Mouse (Mus musculus) T-helper 17 cell (primary cell): ENCODE results near the gene Rmnd1.
"Not testable (repeated sequence)": the region's sequence is repeated elsewhere in the genome, so short reads cannot be mapped to it uniquely, and the experiment has no call there.

ENCODE experiments used
- in situ Hi-C, 2 experiments: fragments of 300-600 bp; cut with MboI, MseI; formaldehyde crosslinking; loops; 1 replicate in 1 of 2; 2 replicates in 1 of 2; pipeline ENCODE4 v1.15.1; 2025; ENCODE audit warnings: high pct_unique_total_duplicates in 2 of 2

Gene Rmnd1

DNA sequence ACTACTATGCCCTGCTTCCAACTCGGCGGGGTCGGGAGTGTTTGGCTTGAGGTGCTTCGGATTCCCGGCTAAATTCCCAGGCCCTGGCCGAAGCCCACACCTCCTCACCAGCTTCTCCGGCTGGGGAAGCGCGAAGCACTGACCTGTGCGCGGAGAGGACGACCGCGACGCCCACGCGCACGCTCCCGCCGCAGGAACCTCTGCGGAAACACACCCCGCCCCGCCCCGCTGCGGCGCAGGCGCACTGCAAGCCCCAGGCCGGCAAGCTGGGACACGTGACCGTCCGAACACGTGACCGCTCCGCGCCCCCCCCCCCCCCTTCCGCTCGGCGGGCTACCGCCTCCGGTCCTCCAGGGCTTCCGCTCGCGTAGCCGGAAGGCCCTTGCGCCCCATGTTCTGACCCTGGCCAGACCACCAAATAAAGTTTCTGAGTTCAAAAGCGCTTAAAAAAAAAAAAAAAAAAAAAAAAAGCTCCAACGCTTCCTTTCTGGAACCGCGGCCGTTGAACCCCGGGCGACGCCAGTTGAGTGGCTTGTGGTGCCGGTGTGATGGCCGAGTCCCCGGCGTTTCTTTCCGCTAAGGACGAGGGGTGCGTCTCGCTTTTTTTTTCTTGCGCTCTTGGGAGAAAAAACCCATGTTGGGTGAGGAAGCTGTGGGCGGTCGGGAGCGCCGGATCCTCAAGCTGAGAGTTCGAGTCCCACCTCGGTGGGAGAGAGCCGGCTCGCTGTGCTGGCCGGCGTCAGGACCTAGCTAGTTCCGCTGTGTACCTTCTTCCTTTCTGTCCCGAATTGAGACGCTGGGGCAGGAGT lies at the start of gene Rmnd1, which contains the start of gene Armt1:
Gene Rmnd1 (minus strand): TSS at position 266 of the 809 bp plus-strand sequence.
Gene Armt1 (plus strand): TSS at position 345 of the 809 bp plus-strand sequence.
- in situ Hi-C loops: no loop called here

DNA sequence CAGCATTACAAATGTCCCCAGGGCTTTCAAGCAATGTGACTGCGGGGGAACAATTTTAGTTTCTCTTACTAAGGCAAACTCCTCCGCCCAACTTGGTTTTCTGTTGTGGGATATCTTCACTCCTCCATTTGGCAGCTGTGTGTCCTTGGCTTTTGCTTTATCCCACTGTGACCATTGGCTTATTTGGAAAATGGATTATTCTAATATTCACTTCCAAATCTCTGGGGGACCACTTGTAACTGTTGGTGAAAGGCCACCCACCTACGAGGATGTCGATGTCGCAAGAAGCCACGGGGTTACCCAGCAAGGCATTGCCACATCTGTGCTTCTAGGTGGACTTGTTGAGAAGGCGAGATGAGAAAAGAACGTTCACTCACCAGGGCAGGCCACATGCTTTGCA lies 49.5 kb upstream of the Rmnd1 start:
- in situ Hi-C loops: no loop called here

DNA sequence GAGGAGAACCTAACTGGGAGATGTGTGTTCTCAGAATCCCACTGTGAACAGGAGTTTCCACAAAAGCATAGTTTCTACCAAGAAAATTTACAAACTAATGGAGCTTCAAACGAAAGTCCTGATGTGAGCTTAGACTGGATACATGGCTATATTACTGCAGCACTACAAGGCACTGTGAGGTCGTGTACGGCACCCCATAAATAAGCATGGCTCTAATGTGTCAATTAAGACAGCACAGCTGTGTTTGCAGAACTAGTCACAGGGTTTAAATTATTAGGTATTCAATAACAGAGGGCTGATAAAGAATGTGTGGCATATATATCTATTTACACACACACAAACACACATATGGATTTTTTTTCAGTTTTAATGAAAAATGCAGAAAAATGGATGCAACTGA lies 48.7 kb upstream of the Rmnd1 start:
- in situ Hi-C loops: no loop called here

GRCm38 (mm10) chr10:4476604-4477003 lies 44.4 kb upstream of the Rmnd1 start:
- in situ Hi-C loops: no loop called here

- in situ Hi-C loops: no loop called here
Observed at GRCm38 (mm10) chr10:4475431-4475830, 43.2 kb upstream of the Rmnd1 start.

DNA sequence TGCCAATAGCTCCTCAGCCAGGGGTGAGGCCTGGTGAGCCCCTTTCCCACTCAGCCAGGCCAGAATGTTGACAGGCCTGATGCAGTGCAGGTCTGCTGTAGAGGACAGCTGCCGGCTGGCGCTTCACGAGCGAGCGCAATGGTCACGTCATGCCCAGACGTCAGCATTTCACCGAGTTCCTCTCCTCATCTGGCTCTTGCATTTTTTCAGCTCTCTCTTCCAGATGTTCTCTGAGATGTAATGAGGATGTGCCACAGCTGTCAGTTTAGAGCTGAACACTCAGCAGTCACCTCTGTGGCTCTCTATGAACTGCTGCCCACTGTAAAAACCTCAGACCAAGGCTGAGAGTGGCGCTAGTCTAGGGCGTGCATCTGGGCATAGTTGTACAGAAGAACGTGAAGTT lies 41.4 kb upstream of the Rmnd1 start:
- in situ Hi-C loops: no loop called here

DNA sequence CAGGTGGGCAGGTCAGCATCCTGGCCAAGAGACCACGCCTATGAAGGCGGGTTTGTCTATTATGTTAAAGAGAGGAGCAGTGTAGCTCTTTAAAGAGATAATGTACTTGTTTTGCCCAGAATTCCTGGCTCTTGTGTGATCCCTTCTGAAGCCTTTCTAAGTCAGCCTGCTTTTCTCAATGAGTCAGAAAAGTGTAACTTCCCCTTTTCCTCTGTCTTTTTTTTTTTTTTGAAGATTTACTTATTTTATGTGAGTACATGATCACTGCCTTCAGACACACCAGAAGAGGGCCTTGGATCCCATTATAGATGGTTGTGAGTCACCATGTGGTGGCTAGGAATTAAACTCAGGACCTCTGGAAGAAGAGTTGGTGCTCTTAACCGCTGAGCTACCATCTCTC lies 37.2 kb upstream of the Rmnd1 start:
- in situ Hi-C loops: no loop called here

GRCm38 (mm10) chr10:4465799-4466198 lies 33.6 kb upstream of the Rmnd1 start:
- in situ Hi-C loops: no loop called here

- in situ Hi-C loops: no loop called here
Observed at GRCm38 (mm10) chr10:4460201-4460600, 28.0 kb upstream of the Rmnd1 start.

GRCm38 (mm10) chr10:4456409-4456808 lies 24.2 kb upstream of the Rmnd1 start:
- in situ Hi-C loops: no loop called here

- in situ Hi-C loops: no loop called here
Observed at GRCm38 (mm10) chr10:4435416-4435815, 3.2 kb upstream of the Rmnd1 start.

DNA sequence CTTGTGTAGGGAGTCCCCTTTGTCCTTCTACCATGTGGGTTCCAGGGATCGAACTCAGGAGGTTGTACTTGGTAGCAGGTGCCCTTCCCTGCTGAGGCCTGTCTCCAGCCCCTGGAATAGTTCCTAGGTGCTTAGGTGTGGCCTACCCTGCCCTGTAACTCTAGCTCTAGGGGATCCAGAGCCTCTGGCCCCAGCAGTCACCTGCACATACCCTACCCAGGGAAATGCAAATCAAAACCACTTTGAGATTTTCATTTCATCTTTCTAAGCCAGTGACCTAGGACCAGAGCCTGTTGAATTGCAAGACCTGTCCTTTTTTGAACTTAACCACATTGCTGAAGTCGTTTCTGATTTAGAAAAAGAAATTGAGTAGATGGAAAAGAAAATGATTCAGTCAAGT lies 1.7 kb upstream of the Rmnd1 start:
- in situ Hi-C loops: not testable (repeated sequence)

DNA sequence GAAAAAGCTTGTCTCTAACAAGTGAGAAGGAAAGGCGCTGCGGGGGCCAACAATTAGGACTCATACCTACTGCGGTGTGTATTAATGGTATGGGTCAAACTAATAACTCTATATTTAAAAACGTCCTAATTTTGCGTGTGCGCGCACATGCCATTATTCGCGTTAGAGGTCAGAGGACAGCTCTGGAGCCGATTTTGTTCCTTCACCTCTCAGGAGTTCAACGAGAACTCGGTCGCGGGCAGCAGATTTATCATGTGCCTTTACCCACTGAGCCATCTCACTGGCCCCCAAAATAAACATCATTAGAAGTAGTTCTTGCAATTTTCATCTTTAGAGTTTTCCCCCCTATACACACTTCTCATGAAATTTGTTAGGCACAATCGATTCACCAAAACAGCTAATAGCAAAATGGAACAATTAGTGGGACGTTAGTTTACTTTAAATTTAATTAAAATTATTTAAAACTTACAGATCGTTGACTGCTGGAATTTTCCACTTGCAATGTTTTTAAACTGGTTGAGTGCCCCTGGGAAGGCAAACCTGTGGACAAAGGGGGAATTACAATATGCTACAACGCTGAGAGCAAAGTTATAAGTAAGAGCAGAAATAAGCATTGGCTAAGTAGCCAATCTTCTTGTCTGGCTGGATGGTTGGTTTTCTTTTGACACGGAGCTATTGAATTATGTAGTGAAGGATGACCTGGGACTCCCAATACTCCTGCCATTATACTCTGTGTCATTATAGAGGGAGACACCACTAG lies 988 bp upstream of the Rmnd1 start:
- in situ Hi-C loops: no loop called here

- in situ Hi-C loops: no loop called here
Observed at GRCm38 (mm10) chr10:4431746-4432122, 454 bp downstream of the Rmnd1 start.

DNA sequence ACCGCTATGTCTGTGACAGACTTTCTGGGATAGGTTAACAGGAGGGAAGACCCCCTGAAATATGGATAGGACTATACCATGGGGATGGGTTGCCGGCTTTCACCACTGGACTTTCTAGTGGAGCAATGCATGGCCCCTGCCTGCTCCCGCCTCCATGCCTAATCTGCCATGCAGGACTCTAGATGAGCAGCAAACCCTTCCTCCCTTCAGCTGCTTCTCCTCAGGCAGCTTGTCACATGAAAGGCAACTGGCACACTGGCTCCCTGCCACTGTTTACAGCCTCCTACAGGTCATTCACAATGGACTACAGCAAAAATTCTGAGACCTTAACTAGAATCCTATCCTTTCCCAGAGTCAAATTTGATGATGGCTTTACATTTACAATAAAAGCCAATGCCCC lies 1.4 kb downstream of the Rmnd1 start:
- in situ Hi-C loops: no loop called here

DNA sequence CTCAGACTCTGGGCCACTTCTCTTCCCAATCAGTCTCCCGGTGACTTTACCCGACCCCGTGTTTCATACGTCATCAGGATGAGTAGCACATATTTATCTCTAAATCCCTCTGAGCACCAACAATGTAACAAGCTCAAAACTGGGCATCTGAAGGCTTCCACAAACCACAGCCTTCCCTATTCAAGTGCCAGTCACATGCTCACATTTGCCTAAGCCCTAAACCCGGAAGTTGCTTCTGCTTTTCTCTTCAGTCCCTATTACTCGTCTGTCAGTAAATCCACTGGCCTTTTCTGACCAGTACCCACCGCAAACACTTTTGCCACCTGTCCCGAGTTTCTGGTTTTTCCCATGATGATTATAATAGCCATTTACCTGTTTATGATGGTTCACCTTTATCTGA lies 1.8 kb downstream of the Rmnd1 start:
- in situ Hi-C loops: no loop called here

GRCm38 (mm10) chr10:4425245-4425644 lies 6.9 kb downstream of the Rmnd1 start:
- in situ Hi-C loops: no loop called here

DNA sequence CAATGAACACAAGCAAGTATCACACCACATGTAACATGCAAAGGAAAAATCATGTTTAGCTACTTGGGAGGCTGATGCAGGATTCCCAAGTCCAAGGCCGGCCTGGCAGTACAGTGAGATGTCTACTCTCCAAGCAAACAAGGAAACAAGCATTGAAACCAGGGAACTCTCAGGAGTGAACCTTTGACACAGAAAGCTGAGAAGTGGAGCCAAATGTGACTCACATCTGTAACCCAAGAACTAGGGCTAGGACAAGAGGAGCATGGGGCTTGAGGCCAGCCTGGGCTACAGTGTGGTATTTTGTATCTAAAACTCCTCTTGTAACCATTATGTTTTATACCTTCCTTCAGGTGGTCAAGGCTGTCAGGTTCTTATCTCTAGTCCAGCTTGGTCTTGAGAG lies 25.0 kb downstream of the Rmnd1 start:
- in situ Hi-C loops: no loop called here

- in situ Hi-C loops: no loop called here
Observed at GRCm38 (mm10) chr10:4405511-4405910, 26.7 kb downstream of the Rmnd1 start.

GRCm38 (mm10) chr10:4404895-4405491 lies 27.2 kb downstream of the Rmnd1 start:
- in situ Hi-C loops: no loop called here

DNA sequence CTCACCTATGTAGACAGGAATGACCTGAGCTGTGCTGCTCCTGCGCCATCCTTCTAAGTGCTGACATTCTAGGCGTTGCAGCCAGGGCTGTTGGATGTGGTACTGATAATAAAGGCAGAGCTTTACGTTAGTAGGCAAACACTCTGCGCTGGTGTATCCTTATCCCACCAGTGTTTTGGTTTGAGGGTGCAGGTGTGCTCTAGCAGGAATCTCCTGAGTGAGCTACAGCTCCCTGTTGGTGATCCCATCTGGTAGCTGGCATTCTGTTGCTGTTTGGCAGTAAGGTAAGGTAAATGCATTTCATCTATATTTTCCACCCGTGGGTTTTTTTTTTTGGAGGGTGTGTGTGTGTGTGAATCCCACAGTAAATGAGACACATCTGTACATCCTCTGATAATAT lies 34.1 kb downstream of the Rmnd1 start:
- in situ Hi-C loops: loop anchor here (10.0 to 25.0 kb wide), 2 partner anchors 1407 to 1414 kb away; partner anchors contain the start of genes Fbxo5 (in 2 of the 2) and Mtrf1l (in 1 of the 2)

DNA sequence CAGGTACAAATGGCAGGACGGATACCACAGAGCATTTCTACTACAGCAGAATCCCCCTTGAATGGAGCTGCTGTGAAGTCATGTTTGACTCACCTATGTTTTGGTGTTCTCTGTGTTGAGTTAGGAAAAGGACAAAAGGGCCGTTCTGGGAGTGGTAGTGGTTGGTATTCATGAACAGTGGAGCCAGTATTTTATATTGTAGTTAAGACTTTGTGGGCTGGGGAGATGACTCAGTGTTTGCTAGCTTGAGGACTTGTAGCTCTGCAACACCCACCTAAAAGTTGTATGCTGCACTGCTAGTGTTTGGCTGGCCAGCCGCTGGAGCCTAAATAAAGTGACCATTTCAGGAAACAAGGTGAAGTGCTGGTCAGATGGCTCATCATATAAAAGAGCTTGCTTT lies 36.9 kb downstream of the Rmnd1 start:
- in situ Hi-C loops: loop anchor here (10.0 to 25.0 kb wide), 2 partner anchors 1409 to 1417 kb away; partner anchors contain the start of genes Fbxo5 (in 2 of the 2) and Mtrf1l (in 1 of the 2)
